Mouse (Mus musculus): ENCODE measurements around the gene Lsr.
"Not testable (repeated sequence)": the region's sequence is repeated elsewhere in the genome, so short reads cannot be mapped to it uniquely, and the experiment has no call there.

DNA sequence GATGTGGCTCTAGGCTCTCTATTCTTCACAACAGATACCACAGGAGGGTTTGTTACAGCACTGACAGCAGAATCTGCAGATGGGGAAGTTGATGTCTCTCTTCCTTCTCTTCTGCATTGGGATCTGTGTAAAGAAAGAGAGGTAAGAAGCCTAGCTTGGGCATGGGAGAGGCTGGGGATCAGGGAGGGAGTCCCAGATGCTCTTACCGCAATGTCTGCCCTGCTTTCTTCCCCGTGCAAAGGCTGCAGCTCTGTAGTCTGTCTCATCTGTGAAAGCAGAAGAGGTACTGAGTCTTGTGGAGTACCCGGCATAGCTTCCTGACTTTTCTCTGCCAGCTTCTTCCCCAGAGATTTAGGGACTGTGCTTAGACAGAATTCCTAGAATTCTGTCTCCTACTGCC is 50.8 kb downstream of the Lsr start:
- not testable (repeated sequence) for TF ChIP-seq CTCF (IDR thresholded peaks at IDR 0.05; ENCODE audit: borderline replicate concordance, extremely low read depth, insufficient read depth, insufficient read length); POLR2A (IDR thresholded peaks at IDR 0.05; ENCODE audit: borderline replicate concordance, extremely low read depth, insufficient read depth, insufficient read length, poor library complexity, severe bottlenecking)
